Mouse (Mus musculus) neural tube, embryonic 15.5 days (tissue): ENCODE data around the gene Slain1. TPM values are rescaled to one million over a fixed set of nuclear protein-coding genes. Genes with fewer than 3 reads are reported as not detected.

Source experiments
- ATAC-seq: fragments of 200-750 bp; cut with Nextera tagmentation; 2 replicates; pipeline ENCODE4 v1.8.0; 2017; ENCODE audit warnings: mild to moderate bottlenecking, moderate TSS enrichment, moderate library complexity; ENCODE audit not compliant: low FRiP score
- H3K27ac ChIP-seq: fragments of 300-500 bp; sonication (generic); replicated peaks from 2 replicates; pipeline ENCODE4 v1.5.1; 2015; ENCODE audit warnings: mild to moderate bottlenecking, inconsistent platforms
- H3K27me3 ChIP-seq: fragments of 300-500 bp; sonication (generic); replicated peaks from 2 replicates; pipeline ENCODE4 v1.6.1; 2015; ENCODE audit warnings: inconsistent platforms
- H3K36me3 ChIP-seq: fragments of 300-500 bp; sonication (generic); 2 replicates; pipeline ENCODE4 v1.6.1; 2015; ENCODE audit warnings: inconsistent platforms
- H3K4me1 ChIP-seq: fragments of 300-500 bp; sonication (generic); 2 replicates; pipeline ENCODE4 v1.6.1; 2015; ENCODE audit warnings: inconsistent platforms
- H3K4me2 ChIP-seq: fragments of 300-500 bp; sonication (generic); 2 replicates; pipeline ENCODE4 v1.6.1; 2015; ENCODE audit warnings: inconsistent platforms, mild to moderate bottlenecking, moderate library complexity
- H3K4me3 ChIP-seq: fragments of 300-500 bp; sonication (generic); replicated peaks from 2 replicates; pipeline ENCODE4 v1.5.1; 2015; ENCODE audit warnings: mild to moderate bottlenecking, inconsistent platforms
- H3K9ac ChIP-seq: fragments of 300-500 bp; sonication (generic); replicated peaks from 2 replicates; pipeline ENCODE4 v1.6.1; 2015; ENCODE audit warnings: mild to moderate bottlenecking, inconsistent platforms
- H3K9me3 ChIP-seq: fragments of 300-500 bp; sonication (generic); replicated peaks from 2 replicates; pipeline ENCODE4 v1.6.1; 2016; ENCODE audit warnings: inconsistent platforms
- WGBS: fragments of 180-500 bp; shearing (Covaris S2); methylation state at CpG from one replicate; pipeline ENCODE4 v1.1.7; 2015; ENCODE audit warnings: mixed read lengths; 5-methylcytosine and 5-hydroxymethylcytosine counted together
- polyA plus RNA-seq: library from polyadenylated mRNA; unstranded; fragments of >200 nt; fragmentation: Nextera tagmentation; extraction: Ambion mirVana; gene quantifications from 2 replicates; pipeline ENCODE4 v1.2.1, GENCODE M21; 2015

Gene Slain1
- polyA plus RNA-seq, 1 experiment from 2014 or later: 15.4 TPM

- no peak for ATAC-seq
- Histone ChIP-seq H3K27me3 (no peaks in the 10 kb centered on the region), H3K4me1 (peaks cover 41% of the 10 kb centered on the region), H3K27ac (peak overlapping the region; percentile 7; the same call in 1 of the 2 replicates), H3K4me3 (peak overlapping the region; percentile 96; the same call in 1 of the 2 replicates), H3K9ac (no peak overlapping the region), H3K4me2 (peak overlapping the region; percentile 75), H3K9me3 (no peaks in the 10 kb centered on the region), H3K36me3 (no peaks in the 10 kb centered on the region)
- WGBS: 24% methylated on average over 12 of the region's 12 CpGs
Observed at GRCm38 (mm10) chr14:103648623-103649255, 1.3 kb upstream of the Slain1 start.

DNA sequence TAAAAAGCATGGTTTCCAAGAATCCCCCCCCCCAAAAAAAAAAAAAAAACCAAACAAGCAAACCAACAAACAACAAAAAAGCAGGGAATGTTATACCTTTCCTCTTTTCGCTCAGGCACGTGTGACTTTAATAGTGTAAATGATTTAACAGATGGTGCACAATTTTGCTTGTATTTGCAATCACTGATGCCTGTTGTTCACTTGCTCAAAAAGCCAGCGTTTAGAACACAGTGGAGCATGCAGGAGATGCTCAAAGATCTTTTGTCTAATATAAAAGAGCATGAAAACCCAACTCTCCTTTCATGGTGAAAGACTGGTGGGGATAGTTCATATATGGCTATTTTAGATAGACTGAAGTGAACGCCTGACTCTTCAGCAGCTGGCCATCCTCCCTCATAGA lies 726 bp upstream of the Slain1 start:
- no peak for ATAC-seq
- WGBS: 23% methylated on average over 4 of the region's 4 CpGs

GRCm38 (mm10) chr14:103650413-103651101 lies 529 bp downstream of the Slain1 start:
- peak overlapping the region; percentile 98 for H3K27ac ChIP-seq
- H3K9me3 ChIP-seq: no peaks in the 10 kb centered on the region
- WGBS: 0% methylated on average over 46 of the region's 67 CpGs
- no peaks in the 10 kb centered on the region for H3K36me3 ChIP-seq
- H3K9ac ChIP-seq: peak overlapping the region; percentile 99
- peak; percentile 76 for ATAC-seq
- no peaks in the 10 kb centered on the region for H3K27me3 ChIP-seq
- peak overlapping the region; percentile 75 for H3K4me2 ChIP-seq
- peak overlapping the region; percentile 96 for H3K4me3 ChIP-seq
- H3K4me1 ChIP-seq: peaks cover 52% of the 10 kb centered on the region

More for the DNA sequence above, 726 bp upstream of the Slain1 start:
- Histone ChIP-seq H3K9me3 (no peaks in the 10 kb centered on the region), H3K27ac (peak overlapping the region; percentile 98), H3K27me3 (no peaks in the 10 kb centered on the region), H3K4me1 (peaks cover 46% of the 10 kb centered on the region), H3K9ac (peak overlapping the region; percentile 99; the same call in 1 of the 2 replicates), H3K36me3 (no peaks in the 10 kb centered on the region), H3K4me3 (peak overlapping the region; percentile 96), H3K4me2 (peak overlapping the region; percentile 75)

DNA sequence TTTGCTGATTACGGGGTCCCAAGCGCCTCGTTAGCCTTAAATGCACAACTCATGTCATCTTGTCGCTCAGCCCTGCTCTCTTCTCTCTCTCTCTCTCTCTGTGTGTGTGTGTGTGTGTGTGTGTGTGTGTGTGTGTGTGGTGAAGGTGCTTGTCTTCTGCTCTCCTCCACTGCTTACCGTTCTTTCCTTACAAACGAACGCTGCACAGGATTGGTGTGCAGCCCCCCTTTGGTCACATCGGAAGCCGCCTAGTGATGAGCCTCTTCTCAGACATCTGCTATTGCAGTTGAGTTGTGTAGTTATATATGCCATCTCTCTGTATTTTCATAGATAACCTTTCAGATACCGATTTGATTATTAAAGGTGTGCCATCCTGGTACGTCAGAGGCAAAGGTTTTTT lies 1.1 kb downstream of the Slain1 start:
- H3K9me3 ChIP-seq: no peaks in the 10 kb centered on the region
- 3% methylated on average over 11 of the region's 11 CpGs for WGBS
- peak overlapping the region; percentile 75 for H3K4me2 ChIP-seq
- peak overlapping the region; percentile 99 for H3K9ac ChIP-seq
- H3K4me3 ChIP-seq: peak overlapping the region; percentile 96
- peak overlapping the region; percentile 98 for H3K27ac ChIP-seq
- no peaks in the 10 kb centered on the region for H3K36me3 ChIP-seq
- peaks cover 56% of the 10 kb centered on the region for H3K4me1 ChIP-seq
- H3K27me3 ChIP-seq: no peaks in the 10 kb centered on the region
- ATAC-seq: peak; percentile 34

DNA sequence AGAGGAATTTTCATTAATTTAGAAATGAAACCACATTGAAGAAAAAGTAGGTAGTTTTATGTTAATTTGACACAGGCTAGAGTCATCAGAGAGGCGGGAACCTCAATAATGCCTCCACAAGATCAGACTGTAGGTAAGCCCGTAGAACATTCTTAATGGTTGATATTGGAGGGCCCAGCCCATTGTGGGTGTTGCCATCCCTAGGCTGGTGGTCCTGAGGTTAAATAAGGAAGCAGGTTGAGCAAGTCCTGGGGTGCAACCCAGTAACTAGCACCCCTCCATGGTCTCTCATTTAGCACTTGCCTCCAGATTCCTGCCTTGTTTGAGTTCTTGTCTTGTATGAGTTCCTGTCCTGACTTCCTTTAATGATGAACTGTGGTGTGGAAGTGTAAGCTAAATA lies 1.5 kb downstream of the Slain1 start:
- H3K36me3 ChIP-seq: no peaks in the 10 kb centered on the region
- WGBS: 25% methylated on average over 2 of the region's 2 CpGs
- ATAC-seq: no peak

DNA sequence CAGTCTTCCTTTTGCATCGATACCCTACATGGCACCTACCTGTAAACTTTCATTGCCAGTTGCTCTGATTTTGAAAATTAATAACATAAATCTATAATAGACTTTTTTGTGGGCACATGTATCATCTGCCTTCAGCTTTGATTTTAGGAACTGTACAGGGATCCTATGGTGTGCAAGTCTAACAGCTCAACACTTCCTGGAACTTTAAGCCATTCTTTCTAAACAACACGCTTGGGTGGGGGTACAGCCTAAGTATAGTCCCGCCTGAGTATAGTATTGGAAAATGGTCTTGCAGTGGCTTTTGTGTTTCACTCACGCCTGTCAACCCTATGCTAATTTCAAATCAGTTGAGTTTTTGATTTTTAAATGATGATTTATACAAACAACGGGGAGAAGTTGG lies 2.5 kb downstream of the Slain1 start:
- H3K4me3 ChIP-seq: peak overlapping the region; percentile 96; the same call in 1 of the 2 replicates
- no peaks in the 10 kb centered on the region for H3K36me3 ChIP-seq
- no peak overlapping the region for H3K9ac ChIP-seq
- no peaks in the 10 kb centered on the region for H3K9me3 ChIP-seq
- H3K27me3 ChIP-seq: no peaks in the 10 kb centered on the region
- 84% methylated on average over 5 of the region's 5 CpGs for WGBS
- peak overlapping the region; percentile 75 for H3K4me2 ChIP-seq
- H3K4me1 ChIP-seq: peaks cover 58% of the 10 kb centered on the region
- no peak for ATAC-seq
- no peak overlapping the region for H3K27ac ChIP-seq

More for the DNA sequence above, 1.5 kb downstream of the Slain1 start:
- Histone ChIP-seq H3K27me3 (no peaks in the 10 kb centered on the region), H3K9me3 (no peaks in the 10 kb centered on the region), H3K27ac (peak overlapping the region; percentile 98; the same call in 1 of the 2 replicates), H3K4me3 (peak overlapping the region; percentile 96), H3K9ac (peak overlapping the region; percentile 99), H3K4me1 (peaks cover 56% of the 10 kb centered on the region), H3K4me2 (peak overlapping the region; percentile 75)

DNA sequence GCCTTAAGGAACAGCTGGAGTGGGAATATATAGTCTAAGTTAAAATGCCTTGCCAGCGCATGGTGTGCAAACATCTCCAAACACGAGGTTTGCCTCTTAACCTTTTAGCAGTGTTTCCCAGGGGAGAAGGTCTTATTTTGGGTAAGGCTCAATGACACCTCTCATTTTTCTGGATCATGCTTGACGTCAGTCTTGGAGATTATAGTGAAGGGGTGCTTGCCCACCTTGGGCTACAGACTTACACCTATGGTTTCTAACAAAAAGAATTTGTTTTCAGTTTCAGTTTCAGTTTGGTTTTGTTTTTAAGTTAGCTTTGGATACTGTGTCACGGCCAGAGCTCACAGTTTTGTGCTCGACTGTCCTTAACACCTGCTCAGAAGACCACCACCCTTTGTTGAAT lies 3.8 kb downstream of the Slain1 start:
- no peak for ATAC-seq
- Histone ChIP-seq H3K9me3 (no peaks in the 10 kb centered on the region), H3K27ac (no peak overlapping the region), H3K4me3 (no peak overlapping the region), H3K36me3 (peaks cover 11% of the 10 kb centered on the region), H3K4me2 (peak overlapping the region; percentile 25), H3K4me1 (peaks cover 51% of the 10 kb centered on the region), H3K9ac (no peak overlapping the region), H3K27me3 (no peaks in the 10 kb centered on the region)
- 64% methylated on average over 5 of the region's 5 CpGs for WGBS

DNA sequence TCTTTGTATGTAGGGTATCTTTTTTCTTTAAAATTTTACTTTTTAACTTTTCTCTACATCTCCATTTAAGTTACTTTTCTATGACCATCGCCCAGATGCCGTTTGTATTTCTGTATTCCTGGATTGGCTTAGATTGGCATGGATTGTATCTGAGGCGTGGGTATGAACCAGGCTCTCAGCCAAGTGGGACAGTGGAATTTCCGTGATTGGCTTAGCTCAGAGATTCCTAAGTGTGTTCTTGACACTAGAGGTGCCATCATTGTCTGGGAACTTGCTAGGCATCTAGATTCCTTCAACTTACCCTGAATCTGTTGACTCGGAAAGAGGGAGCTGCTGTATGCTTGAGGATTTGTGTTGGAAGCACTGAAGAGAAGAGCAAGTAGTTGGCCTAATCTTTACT lies 5.4 kb downstream of the Slain1 start:
- Histone ChIP-seq H3K4me3 (no peak overlapping the region), H3K9me3 (no peaks in the 10 kb centered on the region), H3K4me1 (peaks cover 40% of the 10 kb centered on the region), H3K4me2 (no peak overlapping the region), H3K27ac (no peak overlapping the region), H3K36me3 (peaks cover 14% of the 10 kb centered on the region), H3K27me3 (no peaks in the 10 kb centered on the region), H3K9ac (no peak overlapping the region)
- ATAC-seq: no peak
- WGBS: 74% methylated on average over 5 of the region's 5 CpGs

DNA sequence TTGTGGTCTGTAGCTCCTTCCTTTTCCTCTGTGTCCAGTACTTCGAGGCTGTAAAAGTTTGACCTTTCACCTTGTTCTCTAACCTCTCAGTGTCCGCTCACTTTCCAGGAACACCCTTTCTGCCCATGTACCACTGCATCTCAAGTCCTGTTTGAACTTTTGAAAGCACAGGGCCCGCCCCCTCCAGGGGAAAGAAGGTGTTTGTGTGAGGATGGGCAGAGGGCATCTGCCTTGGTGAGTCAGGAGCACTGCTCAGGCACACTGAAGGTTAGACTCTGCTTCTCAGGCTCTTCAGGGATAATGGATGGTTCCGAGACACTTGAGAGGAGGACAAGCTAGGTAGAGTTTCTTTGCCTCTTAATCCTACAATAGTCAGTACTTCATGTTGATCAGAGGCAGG lies 7.8 kb downstream of the Slain1 start:
- H3K27me3 ChIP-seq: no peaks in the 10 kb centered on the region
- H3K27ac ChIP-seq: no peak overlapping the region
- H3K9ac ChIP-seq: no peak overlapping the region
- no peak overlapping the region for H3K4me3 ChIP-seq
- H3K9me3 ChIP-seq: no peaks in the 10 kb centered on the region
- no peak overlapping the region for H3K4me2 ChIP-seq
- peaks cover 25% of the 10 kb centered on the region for H3K4me1 ChIP-seq
- no peak for ATAC-seq
- H3K36me3 ChIP-seq: peaks cover 18% of the 10 kb centered on the region
- WGBS: 89% methylated on average over 4 of the region's 4 CpGs

DNA sequence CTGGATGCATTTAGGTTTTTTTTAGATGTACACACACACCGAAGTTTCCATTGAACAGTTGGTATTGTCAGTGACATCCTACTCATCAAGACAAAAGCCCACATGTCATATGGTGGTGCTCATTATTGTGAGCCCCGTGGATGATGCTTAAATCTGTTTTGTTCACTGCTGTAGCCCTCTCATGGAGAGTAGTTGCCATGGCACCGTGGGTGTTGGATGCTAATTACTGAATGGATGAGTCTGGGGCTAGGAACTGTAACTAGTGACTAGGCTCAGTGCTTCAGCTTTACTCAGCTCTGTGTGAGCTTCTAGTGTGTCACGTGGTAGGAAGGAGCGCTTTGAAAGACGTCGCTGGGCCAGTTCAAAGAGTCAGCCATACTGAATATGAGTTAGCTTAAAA lies 13.0 kb downstream of the Slain1 start:
- Histone ChIP-seq H3K4me2 (no peak overlapping the region), H3K27ac (no peak overlapping the region), H3K9me3 (no peaks in the 10 kb centered on the region), H3K27me3 (no peaks in the 10 kb centered on the region), H3K4me3 (no peak overlapping the region), H3K4me1 (no peaks in the 10 kb centered on the region), H3K36me3 (peaks cover 18% of the 10 kb centered on the region), H3K9ac (no peak overlapping the region)
- 59% methylated on average over 7 of the region's 7 CpGs for WGBS
- ATAC-seq: no peak

DNA sequence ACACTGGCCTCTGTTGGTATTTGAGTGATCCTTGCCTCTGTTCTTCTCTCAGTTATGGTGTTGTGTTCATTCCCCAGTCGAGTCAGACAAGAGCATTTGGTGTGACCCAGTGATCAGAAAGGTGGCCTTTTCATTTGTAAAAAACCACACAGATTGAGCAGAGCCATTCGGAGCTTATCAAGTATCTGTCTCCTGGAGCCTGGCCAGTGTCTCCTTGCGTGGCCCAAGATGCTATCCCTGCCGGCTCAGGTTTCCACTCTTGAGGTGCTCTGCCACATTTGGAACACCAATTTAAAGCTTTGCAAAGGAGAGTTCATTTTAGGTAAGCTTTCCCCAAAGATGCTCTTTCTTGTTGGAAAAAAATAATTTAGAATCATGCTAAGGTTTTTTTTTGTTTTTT lies 14.4 kb downstream of the Slain1 start:
- Histone ChIP-seq H3K4me2 (no peak overlapping the region), H3K4me3 (no peak overlapping the region), H3K27me3 (no peaks in the 10 kb centered on the region), H3K36me3 (peaks cover 11% of the 10 kb centered on the region), H3K4me1 (no peaks in the 10 kb centered on the region), H3K9me3 (no peaks in the 10 kb centered on the region), H3K9ac (no peak overlapping the region), H3K27ac (no peak overlapping the region)
- ATAC-seq: no peak
- 83% methylated on average over 4 of the region's 4 CpGs for WGBS

DNA sequence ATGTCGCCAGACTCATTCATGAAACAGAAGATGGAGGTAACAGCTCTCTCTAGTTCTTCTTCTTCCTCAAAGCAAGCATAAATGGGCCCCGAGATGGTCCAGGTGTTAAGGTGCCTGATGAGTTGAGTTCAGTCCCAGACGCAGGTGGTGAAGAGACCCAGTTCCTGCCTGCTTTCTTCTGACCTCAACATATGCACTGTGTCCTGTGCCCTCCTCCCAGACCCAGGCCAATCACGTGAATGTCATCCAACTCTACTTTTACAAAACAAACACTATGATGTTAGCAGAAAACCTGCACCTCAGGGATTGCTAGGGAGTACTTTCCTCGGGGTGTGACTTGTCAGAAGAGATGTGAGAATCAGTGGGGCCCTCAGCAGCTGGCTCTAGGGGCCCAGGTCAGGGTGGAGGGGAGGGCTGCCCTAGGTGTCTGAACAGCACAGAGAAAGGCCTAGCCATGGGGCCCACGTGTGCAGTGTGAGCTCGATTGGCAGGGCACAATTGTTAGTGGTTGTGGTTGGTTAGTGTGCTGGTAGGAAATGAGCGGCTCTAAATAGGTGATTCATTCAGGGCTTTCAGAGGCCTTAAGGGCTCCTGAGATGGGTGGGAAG lies 16.4 kb downstream of the Slain1 start:
- WGBS: 46% methylated on average over 8 of the region's 8 CpGs
- Histone ChIP-seq H3K4me2 (no peak overlapping the region), H3K9ac (no peak overlapping the region), H3K9me3 (no peaks in the 10 kb centered on the region), H3K36me3 (peaks cover 10% of the 10 kb centered on the region), H3K4me3 (no peak overlapping the region), H3K27ac (no peak overlapping the region), H3K4me1 (no peaks in the 10 kb centered on the region), H3K27me3 (no peaks in the 10 kb centered on the region)
- no peak for ATAC-seq
